Mouse (Mus musculus) embryonic fibroblast, embryonic 13.5 days (primary cell): ENCODE data around the gene Atxn7l3.
A peak's percentile ranks its signal among the peaks of the same experiment; 100 is the strongest.

Experiments
- CTCF ChIP-seq: IDR thresholded peaks from 2 replicates; pipeline ENCODE4 v1.5.1; 2011; ENCODE audit warnings: mild to moderate bottlenecking, control low read depth, low read length, moderate library complexity, borderline replicate concordance; ENCODE audit not compliant: insufficient read depth
- POLR2A ChIP-seq: IDR thresholded peaks from 2 replicates; pipeline ENCODE4 v1.6.1; 2011; ENCODE audit warnings: low read depth, mild to moderate bottlenecking, control low read depth, low read length, moderate library complexity

DNA sequence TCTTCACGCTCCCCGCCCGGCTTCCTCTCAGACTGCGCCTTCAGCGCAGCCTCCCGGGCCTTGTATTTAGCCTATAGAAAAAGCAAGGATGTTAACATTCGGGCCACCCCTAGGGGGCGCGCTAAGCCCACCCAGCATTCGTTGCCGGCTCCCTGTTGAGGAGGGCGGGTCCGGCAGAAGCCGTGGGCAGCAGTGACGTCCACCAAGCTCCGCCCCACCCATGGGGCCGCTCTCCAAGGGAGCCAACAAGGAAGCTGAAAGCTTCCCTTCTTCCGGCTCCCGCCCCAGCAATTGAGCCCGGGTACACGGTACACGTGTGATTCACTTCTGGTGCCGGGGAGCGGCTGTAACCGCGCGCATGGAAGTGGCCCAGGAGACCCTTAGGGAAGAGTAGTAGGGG, 12.5 kb upstream of the Atxn7l3 start:
- peak; percentile 63 for TF ChIP-seq CTCF
- peak; percentile 66 for TF ChIP-seq POLR2A
